Mouse (Mus musculus): ENCODE measurements at regions not wholly inside any gene's neighbourhood (a gene's known extent, or its start where the extent isn't known, plus 50 kb on each side); places are given as distances from the start of the nearest gene placed in this dataset.

DNA sequence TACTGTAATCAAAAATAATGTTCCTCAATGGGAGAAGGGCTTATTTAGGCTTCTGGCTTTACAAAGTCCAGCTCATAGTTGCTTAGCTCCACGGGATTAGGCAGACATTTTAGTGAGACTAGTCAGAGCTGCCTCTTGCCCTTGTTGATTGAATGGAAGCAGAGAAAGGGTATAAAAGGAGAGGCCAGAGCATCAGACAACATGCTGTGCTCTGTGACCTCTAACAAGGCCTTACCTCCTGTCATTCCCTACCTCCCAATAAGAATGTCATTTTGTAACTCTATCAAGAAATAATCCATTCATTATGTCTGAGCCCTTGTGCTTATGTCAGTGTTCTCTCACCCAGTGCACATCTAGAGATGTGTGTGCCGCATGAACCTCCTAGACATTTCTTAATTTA lies 430.3 kb downstream of the Ndufa4 start:
- H3K4me2 ChIP-seq (ENCODE audit: low read depth): no peak overlapping the region
- no peaks in the 10 kb centered on the region for H3K9me3 ChIP-seq (ENCODE audit: control insufficient read depth, low read length)
- H3K27me3 ChIP-seq (ENCODE audit: control insufficient read depth, insufficient read depth, low read length): no peaks in the 10 kb centered on the region
- WGBS (ENCODE audit: insufficient replicate concordance): 28% methylated on average over 2 of the region's 2 CpGs
- H3K27ac ChIP-seq: no peak overlapping the region
- H3K36me3 ChIP-seq (replicated peaks; ENCODE audit: control insufficient read depth, insufficient read depth, low read depth): no peaks in the 10 kb centered on the region
- no peak overlapping the region for H3K9ac ChIP-seq (replicated peaks)
- no peak for TF ChIP-seq CTCF (IDR thresholded peaks at IDR 0.05; ENCODE audit: low read depth)
- no peak for TF ChIP-seq EP300 (IDR thresholded peaks at IDR 0.05; ENCODE audit: low read depth)
- no peak overlapping the region for H3K4me3 ChIP-seq (ENCODE audit: insufficient read depth in 1 of 2, low read depth in 2 of 2, low read length in 2 of 2)
- DNase-seq (ENCODE audit: low read depth in 3 of 3, low spot score in 3 of 3): no peak
- no peak for ATAC-seq (ENCODE audit: insufficient read depth)
- no peaks in the 10 kb centered on the region for H3K4me1 ChIP-seq (replicated peaks; ENCODE audit: control insufficient read depth in 2 of 2, insufficient read depth in 2 of 2, low read length in 1 of 2)

All from liver, embryonic 14.5 days (tissue).